In genomic region chr1:175880453-175881296, GRCm38 (mm10) we compare ENCODE assay signal across 8 mouse cellular contexts. TPM values are rescaled to one million over a fixed set of nuclear protein-coding genes. Genes with fewer than 3 reads are reported as not detected.
DNase-seq lines count a peak whose midpoint lies in the region; ATAC-seq lines count a peak whose summit lies in the region.

Gene Exo1 (plus strand): TSS chr1:175880581.

- peak within 1 kb of the TSS; percentile 67 for H3K9ac ChIP-seq in kidney, embryonic 15.5 days

- ATAC-seq in erythroblast, adult 5-6 weeks (replicated peaks; ENCODE audit: low FRiP score, poor library complexity, severe bottlenecking) = peak; percentile 99
- peak; percentile 97 for ATAC-seq in kidney, embryonic 15.5 days (replicated peaks; ENCODE audit: low FRiP score)
- peak; percentile 90 for ATAC-seq in monocyte, adult 5-6 weeks (replicated peaks; ENCODE audit: insufficient number of reproducible peaks, low FRiP score, low TSS enrichment, poor library complexity, severe bottlenecking)

- H3K9me3 ChIP-seq in heart, embryonic 10.5 days = no peaks in the 10 kb centered on the region
- no peaks in the 10 kb centered on the region for H3K9me3 ChIP-seq in kidney, embryonic 15.5 days (replicated peaks)

- DNase-seq in B cell, adult 2 months = peak; percentile 93 to 95
- DNase-seq in brain, adult 2 months (ENCODE audit: low read depth, low spot score) = peak; percentile 92
- DNase-seq in heart, embryonic 10.5 days (ENCODE audit: low spot score) = peak; percentile 93
- DNase-seq in liver = peak; percentile 86
- DNase-seq in spleen, postnatal 4 days (ENCODE audit: low spot score in 2 of 2) = peak; percentile 84 to 92

- WGBS in heart, embryonic 10.5 days = under 1% methylated on average over 66 of the region's 66 CpGs
- under 1% methylated on average over 66 of the region's 66 CpGs for WGBS in kidney, embryonic 15.5 days

- peak within 1 kb of the TSS; percentile 98 for H3K27ac ChIP-seq in heart, embryonic 10.5 days
- H3K27ac ChIP-seq in kidney, embryonic 15.5 days = peak within 1 kb of the TSS; percentile 95

- H3K36me3 ChIP-seq in heart, embryonic 10.5 days = peaks cover 29% of the 10 kb centered on the region
- H3K36me3 ChIP-seq in kidney, embryonic 15.5 days = peaks cover 24% of the 10 kb centered on the region

- peak within 1 kb of the TSS; percentile 88 for H3K4me2 ChIP-seq in kidney, embryonic 15.5 days

- H3K4me3 ChIP-seq in heart, embryonic 10.5 days = peak within 1 kb of the TSS; percentile 96
- peak within 1 kb of the TSS; percentile 84 for H3K4me3 ChIP-seq in kidney, embryonic 15.5 days (replicated peaks)

- peaks cover 11% of the 10 kb centered on the region for H3K4me1 ChIP-seq in heart, embryonic 10.5 days
- H3K4me1 ChIP-seq in kidney, embryonic 15.5 days = peaks cover 15% of the 10 kb centered on the region

- H3K27me3 ChIP-seq in heart, embryonic 10.5 days (ENCODE audit: insufficient read depth, poor library complexity, severe bottlenecking) = no peaks in the 10 kb centered on the region
- no peaks in the 10 kb centered on the region for H3K27me3 ChIP-seq in kidney, embryonic 15.5 days

RNA-seq across cellular contexts. Expression of gene Exo1, which starts in this region (rescaled TPM):
- total RNA-seq in erythroblast, adult 5-6 weeks (2015; ENCODE audit: low replicate concordance) = 6.7 and 25.0 TPM in 2 replicates
- total RNA-seq in erythroblast, adult 5-6 weeks (2017; ENCODE audit: low replicate concordance) = 9.8 and 19.7 TPM in 2 replicates
- polyA plus RNA-seq in heart, embryonic 10.5 days (2016; fragmentation: Nextera tagmentation; extraction: Ambion mirVana) = 61.2 and 87.0 TPM in 2 replicates
- 79.9 and 86.9 TPM in 2 replicates for polyA plus RNA-seq in kidney, embryonic 15.5 days (2015; fragmentation: Nextera tagmentation; extraction: Ambion mirVana)
- total RNA-seq in monocyte, adult 5-6 weeks (2017) = 1.1 to 5.4 TPM (median 1.3 TPM) in 3 replicates

Comparison
In these comparisons a context has a peak if more than half of its experiments do, and no peak if none do; other contexts are left out.
1. Peak in every context shown above with its lines: DNase-seq, ATAC-seq, H3K4me3 ChIP-seq and H3K27ac ChIP-seq.